Mouse (Mus musculus): ENCODE data around the gene Ino80e.
"Not testable (repeated sequence)": the region's sequence is repeated elsewhere in the genome, so short reads cannot be mapped to it uniquely, and the experiment has no call there.

Ino80e gene

GRCm38 (mm10) chr7:126862147-126862784 is at the start of gene Ino80e:
Gene Ino80e, minus strand, starts transcription at chr7:126862377.
- peak; percentile 95 for DNase-seq (ENCODE audit: low spot score)

GRCm38 (mm10) chr7:126905590-126905989 is 43.4 kb upstream of the Ino80e start:
- DNase-seq (ENCODE audit: low spot score) = no peak

- DNase-seq (ENCODE audit: low spot score) = not testable (repeated sequence)
Measured at GRCm38 (mm10) chr7:126899781-126900180, 37.6 kb upstream of the Ino80e start.

GRCm38 (mm10) chr7:126898102-126898990 is 36.2 kb upstream of the Ino80e start:
- DNase-seq (ENCODE audit: low spot score) = peak; percentile 98

GRCm38 (mm10) chr7:126897390-126898101 is 35.4 kb upstream of the Ino80e start:
- no peak for DNase-seq (ENCODE audit: low spot score)

GRCm38 (mm10) chr7:126896912-126897311 is 34.7 kb upstream of the Ino80e start:
- DNase-seq (ENCODE audit: low spot score) = no peak

- DNase-seq (ENCODE audit: low spot score) = no peak
Measured at GRCm38 (mm10) chr7:126888852-126889251, 26.7 kb upstream of the Ino80e start.

- no peak for DNase-seq (ENCODE audit: low spot score)
Measured at GRCm38 (mm10) chr7:126887281-126887680, 25.1 kb upstream of the Ino80e start.

- DNase-seq (ENCODE audit: low spot score) = peak; percentile 98
Measured at GRCm38 (mm10) chr7:126884286-126885164, 22.3 kb upstream of the Ino80e start, which contains the start of gene Taok2. Gene Taok2, minus strand, starts transcription at chr7:126884703.

GRCm38 (mm10) chr7:126883731-126884181 is 21.6 kb upstream of the Ino80e start:
- DNase-seq (ENCODE audit: low spot score) = no peak

GRCm38 (mm10) chr7:126881040-126881439 is 18.9 kb upstream of the Ino80e start:
- no peak for DNase-seq (ENCODE audit: low spot score)

GRCm38 (mm10) chr7:126877239-126877638 is 15.1 kb upstream of the Ino80e start:
- DNase-seq (ENCODE audit: low spot score) = no peak

GRCm38 (mm10) chr7:126870520-126870891 is 8.3 kb upstream of the Ino80e start:
- DNase-seq (ENCODE audit: low spot score) = no peak

- no peak for DNase-seq (ENCODE audit: low spot score)
Measured at GRCm38 (mm10) chr7:126869780-126870519, 7.8 kb upstream of the Ino80e start.

GRCm38 (mm10) chr7:126868003-126868402 is 5.8 kb upstream of the Ino80e start:
- DNase-seq (ENCODE audit: low spot score) = no peak

- no peak for DNase-seq (ENCODE audit: low spot score)
Measured at GRCm38 (mm10) chr7:126867534-126867933, 5.4 kb upstream of the Ino80e start.

GRCm38 (mm10) chr7:126863791-126864190 is 1.6 kb upstream of the Ino80e start:
- DNase-seq (ENCODE audit: low spot score) = no peak

GRCm38 (mm10) chr7:126861429-126862130 is 597 bp downstream of the Ino80e start, which contains the start of gene Hirip3:
Gene Hirip3, plus strand, starts transcription at chr7:126861972.
- peak; percentile 96 for DNase-seq (ENCODE audit: low spot score)

GRCm38 (mm10) chr7:126860987-126861386 is 1.2 kb downstream of the Ino80e start:
- no peak for DNase-seq (ENCODE audit: low spot score)

Data from urinary bladder, postnatal 14 days (tissue).